Mouse (Mus musculus): ENCODE results near the gene Tsc22d4. TPM values are rescaled to one million over a fixed set of nuclear protein-coding genes. Genes with fewer than 3 reads are reported as not detected.

Gene Tsc22d4
- polyA plus RNA-seq, 1 experiment from 2014 or later: 121 TPM

- ATAC-seq (replicated peaks; ENCODE audit: low FRiP score, low TSS enrichment, low read depth) (no peak), DNase-seq (ENCODE audit: low spot score) (no peak)
- no peak overlapping the region for H3K27ac ChIP-seq (ENCODE audit: low read depth)
- 88% methylated on average over 7 of the region's 7 CpGs for WGBS
- no peak overlapping the region for H3K9ac ChIP-seq (ENCODE audit: low read length)
- H3K4me3 ChIP-seq (ENCODE audit: low read depth, low read length): no peak overlapping the region
- H3K27me3 ChIP-seq (replicated peaks; ENCODE audit: control insufficient read depth, insufficient read depth, low read length): no peaks in the 10 kb centered on the region
- H3K9me3 ChIP-seq (ENCODE audit: control insufficient read depth, low read length): no peaks in the 10 kb centered on the region
- H3K36me3 ChIP-seq (ENCODE audit: control insufficient read depth, insufficient read depth, low read length): peaks cover 45% of the 10 kb centered on the region
- H3K4me2 ChIP-seq (ENCODE audit: low read length): no peak overlapping the region
- peaks cover 41% of the 10 kb centered on the region for H3K4me1 ChIP-seq (replicated peaks; ENCODE audit: control insufficient read depth, insufficient read depth, low read length)
Measured at GRCm38 (mm10) chr5:137781661-137782060, 36.1 kb downstream of the Tsc22d4 start.

GRCm38 (mm10) chr5:137782776-137783522, 37.4 kb downstream of the Tsc22d4 start:
- no peak for ATAC-seq (replicated peaks; ENCODE audit: low FRiP score, low TSS enrichment, low read depth)
- Histone ChIP-seq H3K9ac (ENCODE audit: low read length) (peak overlapping the region; percentile 8; the same call in 1 of the 2 replicates), H3K4me2 (ENCODE audit: low read length) (peak overlapping the region; percentile 88), H3K9me3 (ENCODE audit: control insufficient read depth, low read length) (no peaks in the 10 kb centered on the region), H3K4me3 (ENCODE audit: low read depth, low read length) (peak overlapping the region; percentile 71; the same call in 1 of the 2 replicates), H3K27me3 (replicated peaks; ENCODE audit: control insufficient read depth, insufficient read depth, low read length) (no peaks in the 10 kb centered on the region), H3K4me1 (replicated peaks; ENCODE audit: control insufficient read depth, insufficient read depth, low read length) (peaks cover 44% of the 10 kb centered on the region), H3K36me3 (ENCODE audit: control insufficient read depth, insufficient read depth, low read length) (peaks cover 45% of the 10 kb centered on the region), H3K27ac (ENCODE audit: low read depth) (no peak overlapping the region)
- WGBS: 83% methylated on average over 13 of the region's 13 CpGs
- DNase-seq (ENCODE audit: low spot score): no peak

- no peak for ATAC-seq (replicated peaks; ENCODE audit: low FRiP score, low TSS enrichment, low read depth)
- Histone ChIP-seq H3K9me3 (ENCODE audit: control insufficient read depth, low read length) (no peaks in the 10 kb centered on the region), H3K9ac (ENCODE audit: low read length) (peak overlapping the region; percentile 92; the same call in 1 of the 2 replicates), H3K36me3 (ENCODE audit: control insufficient read depth, insufficient read depth, low read length) (peaks cover 45% of the 10 kb centered on the region), H3K27ac (ENCODE audit: low read depth) (no peak overlapping the region), H3K4me1 (replicated peaks; ENCODE audit: control insufficient read depth, insufficient read depth, low read length) (peaks cover 47% of the 10 kb centered on the region), H3K4me3 (ENCODE audit: low read depth, low read length) (peak overlapping the region; percentile 71), H3K4me2 (ENCODE audit: low read length) (peak overlapping the region; percentile 88), H3K27me3 (replicated peaks; ENCODE audit: control insufficient read depth, insufficient read depth, low read length) (no peaks in the 10 kb centered on the region)
- DNase-seq (ENCODE audit: low spot score): no peak
- WGBS: 64% methylated on average over 9 of the region's 9 CpGs
Measured at GRCm38 (mm10) chr5:137783901-137784540, 38.5 kb downstream of the Tsc22d4 start.

- peak overlapping the region; percentile 71 for H3K4me3 ChIP-seq (ENCODE audit: low read depth, low read length)
- peaks cover 45% of the 10 kb centered on the region for H3K36me3 ChIP-seq (ENCODE audit: control insufficient read depth, insufficient read depth, low read length)
- no peak overlapping the region for H3K27ac ChIP-seq (ENCODE audit: low read depth)
- 78% methylated on average over 14 of the region's 14 CpGs for WGBS
- H3K4me1 ChIP-seq (replicated peaks; ENCODE audit: control insufficient read depth, insufficient read depth, low read length): peaks cover 46% of the 10 kb centered on the region
- ATAC-seq (replicated peaks; ENCODE audit: low FRiP score, low TSS enrichment, low read depth): no peak
- peak overlapping the region; percentile 92 for H3K9ac ChIP-seq (ENCODE audit: low read length)
- H3K4me2 ChIP-seq (ENCODE audit: low read length): peak overlapping the region; percentile 88
- no peaks in the 10 kb centered on the region for H3K9me3 ChIP-seq (ENCODE audit: control insufficient read depth, low read length)
- DNase-seq (ENCODE audit: low spot score): no peak
- H3K27me3 ChIP-seq (replicated peaks; ENCODE audit: control insufficient read depth, insufficient read depth, low read length): no peaks in the 10 kb centered on the region
Measured at GRCm38 (mm10) chr5:137784546-137784945, 39.0 kb downstream of the Tsc22d4 start.

- 3% methylated on average over 46 of the region's 62 CpGs for WGBS
- no peaks in the 10 kb centered on the region for H3K9me3 ChIP-seq (ENCODE audit: control insufficient read depth, low read length)
- H3K4me2 ChIP-seq (ENCODE audit: low read length): peak overlapping the region; percentile 88
- H3K4me3 ChIP-seq (ENCODE audit: low read depth, low read length): peak overlapping the region; percentile 71
- peak overlapping the region; percentile 92 for H3K9ac ChIP-seq (ENCODE audit: low read length)
- peaks cover 41% of the 10 kb centered on the region for H3K36me3 ChIP-seq (ENCODE audit: control insufficient read depth, insufficient read depth, low read length)
- ATAC-seq (replicated peaks; ENCODE audit: low FRiP score, low TSS enrichment, low read depth) (peak; percentile 12), DNase-seq (ENCODE audit: low spot score) (peak; percentile 64)
- H3K27me3 ChIP-seq (replicated peaks; ENCODE audit: control insufficient read depth, insufficient read depth, low read length): no peaks in the 10 kb centered on the region
- peak overlapping the region; percentile 91 for H3K27ac ChIP-seq (ENCODE audit: low read depth)
- peaks cover 38% of the 10 kb centered on the region for H3K4me1 ChIP-seq (replicated peaks; ENCODE audit: control insufficient read depth, insufficient read depth, low read length)
Measured at GRCm38 (mm10) chr5:137785164-137786031, 39.9 kb downstream of the Tsc22d4 start.

GRCm38 (mm10) chr5:137786109-137786942, 40.8 kb downstream of the Tsc22d4 start:
- H3K27ac ChIP-seq (ENCODE audit: low read depth): peak overlapping the region; percentile 91
- no peaks in the 10 kb centered on the region for H3K27me3 ChIP-seq (replicated peaks; ENCODE audit: control insufficient read depth, insufficient read depth, low read length)
- peaks cover 31% of the 10 kb centered on the region for H3K36me3 ChIP-seq (ENCODE audit: control insufficient read depth, insufficient read depth, low read length)
- H3K9me3 ChIP-seq (ENCODE audit: control insufficient read depth, low read length): no peaks in the 10 kb centered on the region
- WGBS: 1% methylated on average over 79 of the region's 79 CpGs
- DNase-seq (ENCODE audit: low spot score): peak; percentile 98
- peak overlapping the region; percentile 92 for H3K9ac ChIP-seq (ENCODE audit: low read length)
- H3K4me3 ChIP-seq (ENCODE audit: low read depth, low read length): peak overlapping the region; percentile 71
- peaks cover 35% of the 10 kb centered on the region for H3K4me1 ChIP-seq (replicated peaks; ENCODE audit: control insufficient read depth, insufficient read depth, low read length)
- peak; percentile 87 for ATAC-seq (replicated peaks; ENCODE audit: low FRiP score, low TSS enrichment, low read depth)
- peak overlapping the region; percentile 88 for H3K4me2 ChIP-seq (ENCODE audit: low read length)

- DNase-seq (ENCODE audit: low spot score) (peak; percentile 94), ATAC-seq (replicated peaks; ENCODE audit: low FRiP score, low TSS enrichment, low read depth) (peak; percentile 62)
- peak within 1 kb of the TSS; percentile 92 for H3K9ac ChIP-seq (ENCODE audit: low read length)
- WGBS: under 1% methylated on average over 48 of the region's 48 CpGs
- H3K27me3 ChIP-seq (replicated peaks; ENCODE audit: control insufficient read depth, insufficient read depth, low read length): no peaks in the 10 kb centered on the region
- no peaks in the 10 kb centered on the region for H3K9me3 ChIP-seq (ENCODE audit: control insufficient read depth, low read length)
- H3K36me3 ChIP-seq (ENCODE audit: control insufficient read depth, insufficient read depth, low read length): peaks cover 21% of the 10 kb centered on the region
- H3K27ac ChIP-seq (ENCODE audit: low read depth): peak within 1 kb of the TSS; percentile 91
- peak within 1 kb of the TSS; percentile 88 for H3K4me2 ChIP-seq (ENCODE audit: low read length)
- H3K4me3 ChIP-seq (ENCODE audit: low read depth, low read length): peak within 1 kb of the TSS; percentile 71
- H3K4me1 ChIP-seq (replicated peaks; ENCODE audit: control insufficient read depth, insufficient read depth, low read length): peaks cover 33% of the 10 kb centered on the region
Measured at GRCm38 (mm10) chr5:137787151-137787928, 41.8 kb downstream of the Tsc22d4 start, which contains the start of the genes Mepce and Zcwpw1. Gene Mepce, minus strand, starts transcription at chr5:137787655. Gene Zcwpw1, plus strand, starts transcription at chr5:137787798.

Data from intestine, embryonic 14.5 days (tissue).